Mouse (Mus musculus): ENCODE results near the gene Eif3k.

- TF ChIP-seq POLR2A (IDR thresholded peaks at IDR 0.05; ENCODE audit: insufficient read depth, low read depth, low read length), result no peak
- no peak for TF ChIP-seq CTCF (IDR thresholded peaks at IDR 0.05)
- TF ChIP-seq EP300 (IDR thresholded peaks at IDR 0.05; ENCODE audit: insufficient read depth, low read depth, low read length), result no peak
Observed at GRCm38 (mm10) chr7:28969271-28969670, 12.4 kb downstream of the Eif3k start.

All from heart, adult 2 months (tissue).